Mouse (Mus musculus) ES-E14 (cell line): Measurements from ENCODE around the gene Rps3.

Experiments used
- HCFC1 ChIP-seq: IDR thresholded peaks from 2 replicates; pipeline ENCODE4 v1.6.1; 2012; ENCODE audit warnings: low read length, inconsistent platforms, borderline replicate concordance; ENCODE audit not compliant: insufficient read depth
- MAFK ChIP-seq: IDR thresholded peaks from 2 replicates; pipeline ENCODE4 v1.6.1; 2014; ENCODE audit warnings: mild to moderate bottlenecking, low read depth, low read length, inconsistent platforms; ENCODE audit not compliant: insufficient read depth
- ZC3H11A ChIP-seq: IDR thresholded peaks from 2 replicates; pipeline ENCODE4 v1.6.1; 2012; ENCODE audit warnings: low read depth, mild to moderate bottlenecking, inconsistent platforms, low read length, borderline replicate concordance
- ZNF384 ChIP-seq: IDR thresholded peaks from 2 replicates; pipeline ENCODE4 v1.6.1; 2012; ENCODE audit warnings: low read depth, low read length, inconsistent platforms

DNA sequence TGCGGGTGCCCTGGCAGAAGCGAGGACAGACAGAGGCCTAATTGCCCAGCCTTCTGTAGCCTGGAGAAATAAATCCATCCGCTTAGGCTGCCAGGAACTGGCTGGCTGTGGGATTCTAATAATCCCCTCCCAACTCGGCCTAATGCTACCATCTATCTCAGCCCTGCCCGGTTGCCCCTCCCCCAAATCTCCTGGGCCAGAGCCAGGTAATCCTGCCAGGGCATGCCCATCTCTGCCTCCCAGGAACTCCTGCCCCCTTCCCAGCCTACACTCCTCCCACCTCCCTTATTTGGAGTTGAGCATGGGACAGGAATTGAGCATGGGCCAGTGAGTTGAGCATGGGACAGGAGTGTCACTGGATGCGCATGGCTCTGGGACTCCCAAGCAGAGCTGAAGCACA, 53.8 kb downstream of the Rps3 start:
- TF ChIP-seq ZC3H11A (no peak), MAFK (no peak), HCFC1 (no peak), ZNF384 (no peak)
